Mouse (Mus musculus) granulocyte monocyte progenitor cell, adult 5-6 weeks (primary cell): ENCODE measurements at regions not wholly inside any gene's neighbourhood (a gene's known extent, or its start where the extent isn't known, plus 50 kb on each side); places are given as distances from the start of the nearest gene placed in this dataset.
"Not testable (repeated sequence)": the region's sequence is repeated elsewhere in the genome, so short reads cannot be mapped to it uniquely, and the experiment has no call there.

Experiments
- ATAC-seq: replicated peaks from 2 replicates; pipeline ENCODE4 v1.8.0; 2016; ENCODE audit warnings: mild to moderate bottlenecking, moderate TSS enrichment, inconsistent platforms; ENCODE audit not compliant: poor library complexity, severe bottlenecking

GRCm38 (mm10) chr3:121584736-121585151, 52.5 kb upstream of the Slc44a3 start:
- ATAC-seq = no peak

- no peak for ATAC-seq
Observed at GRCm38 (mm10) chr3:121584317-121584716, 52.1 kb upstream of the Slc44a3 start.

- not testable (repeated sequence) for ATAC-seq
Observed at GRCm38 (mm10) chr3:121582711-121583110, 50.5 kb upstream of the Slc44a3 start.
